ENCODE assay signal across 18 mouse cellular contexts in the genomic region with DNA sequence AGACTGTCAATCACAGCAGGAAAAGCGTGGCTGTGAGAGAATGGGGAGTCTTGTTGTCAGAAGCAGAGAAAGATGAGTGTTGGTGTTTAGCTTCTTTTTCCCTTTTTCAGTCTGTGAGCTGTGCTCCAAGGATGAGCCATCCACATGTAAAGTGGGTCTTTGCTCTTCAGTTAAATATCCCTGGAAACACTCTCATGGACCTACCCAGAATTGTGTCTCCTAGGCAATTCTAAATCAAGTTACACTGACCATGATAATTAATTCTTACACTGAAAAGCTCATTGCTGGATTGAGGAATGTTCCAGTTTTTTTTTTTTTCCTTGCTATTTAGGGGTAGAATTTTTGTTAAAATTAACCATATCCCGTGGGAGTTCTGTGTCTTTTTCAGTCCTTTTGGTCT.
DNase-seq lines count a peak whose midpoint lies in the region; TF ChIP-seq lines count a peak whose summit lies in the region.
"Had no signal": no experiment of that assay in that cellular context is flagged by ENCODE, and none has a peak within 500 bp of the region (broad histone marks: within the 10 kb centered on the region; RNA-seq: fewer than 3 reads in every experiment).

No protein-coding gene starts in this region.

- H3K27ac ChIP-seq in left cerebral cortex, adult 2 months, result peak overlapping the region; percentile 73
- H3K27ac ChIP-seq: embryonic facial prominence, embryonic 10.5 days; embryonic facial prominence, embryonic 12.5 days; forebrain, embryonic 13.5 days; forebrain, embryonic 15.5 days had no signal

- no peak for TF ChIP-seq CTCF in left cerebral cortex, adult 2 months (IDR thresholded peaks at IDR 0.05)

- no peak overlapping the region for H3K4me3 ChIP-seq in left cerebral cortex, adult 2 months
- H3K4me3 ChIP-seq: embryonic facial prominence, embryonic 10.5 days; embryonic facial prominence, embryonic 12.5 days; forebrain, embryonic 13.5 days; forebrain, embryonic 15.5 days had no signal

- DNase-seq in left cerebral cortex, adult 2 months (ENCODE audit: extremely low spot score in 1 of 2, low spot score in 2 of 2), result no peak
- no peak for DNase-seq in left cerebral cortex, postnatal 4 days
- peak; percentile 66 for DNase-seq in brain, adult 2 months (ENCODE audit: low read depth, low spot score)
- peak; percentile 80 for DNase-seq in telencephalon, adult 2 months (ENCODE audit: low read depth, low spot score)
- no peak for DNase-seq in ovary, adult 18-20 months (ENCODE audit: low spot score)
- DNase-seq: adrenal gland, adult 2 months; adrenal gland, postnatal 10 days; adrenal gland, postnatal 25 days; cerebellum, adult 11-12 months; cerebellum, adult 2 months; cerebellum, adult 9-10 months; cerebellum, postnatal 10 days; cerebellum, postnatal 25 days; forebrain, postnatal 0 days had no signal

- intact Hi-C loops in left cerebral cortex, adult 2 months (cut with DNase I), result loop anchor here (5.0 kb wide), 2 partner anchors 62 to 103 kb away; partner anchors contain the start of gene Arpp21
- intact Hi-C loops in left cerebral cortex, postnatal 4 days (cut with DNase I), result no loop called here

Comparison
In these comparisons a context has a peak if more than half of its experiments do, and no peak if none do; other contexts are left out.
1. DNase-seq: peak in brain, adult 2 months (single experiment) and telencephalon, adult 2 months (single experiment); none in left cerebral cortex, adult 2 months (0 of 2), left cerebral cortex, postnatal 4 days (single experiment) and ovary, adult 18-20 months (single experiment).